Mouse (Mus musculus) embryonic facial prominence, embryonic 14.5 days (tissue): ENCODE measurements around the gene Znhit2. TPM values are rescaled to one million over a fixed set of nuclear protein-coding genes. Genes with fewer than 3 reads are reported as not detected.
A peak's percentile ranks its signal among the peaks of the same experiment; 100 is the strongest.

Source experiments
- ATAC-seq: fragments of 200-750 bp; cut with Nextera tagmentation; 2 replicates; pipeline ENCODE4 v1.8.0; 2017; ENCODE audit warnings: low read depth, moderate number of reproducible peaks, moderate TSS enrichment
- DNase-seq: peaks from one replicate; pipeline ENCODE4 v3.0.0-alpha.2; 2015; ENCODE audit warnings: low spot score
- H3K27ac ChIP-seq: fragments of 300-500 bp; sonication (generic); replicated peaks from 2 replicates; pipeline ENCODE4 v1.5.1; 2014; ENCODE audit warnings: low read depth, mild to moderate bottlenecking, low read length, moderate library complexity
- H3K27me3 ChIP-seq: fragments of 300-500 bp; sonication (generic); replicated peaks from 2 replicates; pipeline ENCODE4 v1.6.1; 2014; ENCODE audit warnings: low read length; ENCODE audit not compliant: control insufficient read depth, insufficient read depth
- H3K36me3 ChIP-seq: fragments of 300-500 bp; sonication (generic); 2 replicates; pipeline ENCODE4 v1.6.1; 2014; ENCODE audit warnings: low read length, mixed read lengths; ENCODE audit not compliant: control insufficient read depth, insufficient read depth
- H3K4me1 ChIP-seq: fragments of 300-500 bp; sonication (generic); 2 replicates; pipeline ENCODE4 v1.6.1; 2014; ENCODE audit warnings: antibody characterized with exemption, low read length; ENCODE audit not compliant: control insufficient read depth, insufficient read depth
- H3K4me2 ChIP-seq: fragments of 300-500 bp; sonication (generic); 2 replicates; pipeline ENCODE4 v1.6.1; 2014; ENCODE audit warnings: low read depth, mild to moderate bottlenecking, low read length, moderate library complexity, mixed read lengths
- H3K4me3 ChIP-seq: fragments of 300-500 bp; sonication (generic); 2 replicates; pipeline ENCODE4 v1.5.1; 2014; ENCODE audit warnings: low read depth, mild to moderate bottlenecking, low read length
- H3K9ac ChIP-seq: fragments of 300-500 bp; sonication (generic); 2 replicates; pipeline ENCODE4 v1.6.1; 2014; ENCODE audit warnings: low read depth, mild to moderate bottlenecking, low read length, moderate library complexity, mixed read lengths
- H3K9me3 ChIP-seq: fragments of 300-500 bp; sonication (generic); 2 replicates; pipeline ENCODE4 v1.6.1; 2016; ENCODE audit warnings: low read length; ENCODE audit not compliant: control insufficient read depth
- WGBS: fragments of 180-500 bp; shearing (Covaris S2); extraction: QIAGEN DNeasy Blood & Tissue Kit; methylation state at CpG from one replicate; pipeline ENCODE4 v1.1.7; 2014; 5-methylcytosine and 5-hydroxymethylcytosine counted together
- polyA plus RNA-seq: library from polyadenylated mRNA; unstranded; fragments of >200 nt; fragmentation: Nextera tagmentation; extraction: Ambion mirVana; gene quantifications from 2 replicates; pipeline ENCODE4 v1.2.1, GENCODE M21; 2014

Gene Znhit2
- polyA plus RNA-seq, 1 experiment from 2014 or later, result 33.6 TPM

DNA sequence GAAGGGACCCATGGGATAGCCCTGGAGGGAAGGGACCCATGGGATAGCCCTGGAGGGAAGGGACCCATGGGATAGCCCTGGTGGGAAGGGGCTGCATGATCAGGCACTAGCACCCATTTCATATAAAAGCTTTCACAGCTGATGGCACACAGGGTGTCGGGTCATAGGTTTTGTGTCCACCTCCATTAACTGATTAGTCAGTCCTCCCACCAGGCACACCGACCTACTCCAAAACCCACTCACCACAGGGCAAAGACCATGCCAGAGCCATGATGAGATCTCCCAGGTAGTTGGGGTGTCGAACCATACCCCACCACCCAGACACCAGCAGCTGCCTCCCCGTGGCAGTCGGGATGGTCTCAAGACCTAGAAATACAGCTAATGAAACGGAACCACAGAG lies 2.1 kb downstream of the Znhit2 start:
- ATAC-seq (no peak), DNase-seq (no peak)
- Histone ChIP-seq H3K27me3 (no peaks in the 10 kb centered on the region), H3K9ac (peak overlapping the region; percentile 94; the same call in 1 of the 2 replicates), H3K4me1 (peaks cover 28% of the 10 kb centered on the region), H3K9me3 (no peaks in the 10 kb centered on the region), H3K4me2 (no peak overlapping the region), H3K27ac (no peak overlapping the region), H3K4me3 (no peak overlapping the region), H3K36me3 (peaks cover 14% of the 10 kb centered on the region)
- WGBS, result 97% methylated on average over 5 of the region's 6 CpGs

DNA sequence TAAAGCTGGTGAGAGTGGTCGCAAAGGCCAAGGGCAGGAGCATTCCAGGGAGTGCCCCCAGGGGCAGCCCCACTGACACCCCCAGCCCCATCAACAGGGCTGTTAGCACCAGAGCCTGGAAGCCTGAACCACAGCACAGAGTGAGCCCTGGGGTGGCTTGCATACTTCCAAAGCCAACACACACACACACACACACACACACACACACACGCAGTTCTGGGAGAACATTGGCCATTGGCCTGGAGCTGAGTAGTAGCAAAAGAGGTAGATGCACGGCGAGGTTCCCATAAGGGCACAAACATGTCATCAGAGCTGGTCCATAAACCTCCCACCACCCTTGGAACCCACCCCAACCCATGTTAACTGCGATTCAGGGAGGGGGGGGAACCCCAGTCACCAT lies 5.6 kb downstream of the Znhit2 start:
- H3K27me3 ChIP-seq, result no peaks in the 10 kb centered on the region
- DNase-seq (no peak), ATAC-seq (no peak)
- peak overlapping the region; percentile 44 for H3K4me3 ChIP-seq
- H3K9me3 ChIP-seq, result no peaks in the 10 kb centered on the region
- H3K4me1 ChIP-seq, result peaks cover 23% of the 10 kb centered on the region
- H3K4me2 ChIP-seq, result peak overlapping the region; percentile 92
- H3K9ac ChIP-seq, result peak overlapping the region; percentile 62
- H3K36me3 ChIP-seq, result peaks cover 30% of the 10 kb centered on the region
- 33% methylated on average over 5 of the region's 5 CpGs for WGBS
- H3K27ac ChIP-seq, result peak overlapping the region; percentile 72; the same call in 1 of the 2 replicates

DNA sequence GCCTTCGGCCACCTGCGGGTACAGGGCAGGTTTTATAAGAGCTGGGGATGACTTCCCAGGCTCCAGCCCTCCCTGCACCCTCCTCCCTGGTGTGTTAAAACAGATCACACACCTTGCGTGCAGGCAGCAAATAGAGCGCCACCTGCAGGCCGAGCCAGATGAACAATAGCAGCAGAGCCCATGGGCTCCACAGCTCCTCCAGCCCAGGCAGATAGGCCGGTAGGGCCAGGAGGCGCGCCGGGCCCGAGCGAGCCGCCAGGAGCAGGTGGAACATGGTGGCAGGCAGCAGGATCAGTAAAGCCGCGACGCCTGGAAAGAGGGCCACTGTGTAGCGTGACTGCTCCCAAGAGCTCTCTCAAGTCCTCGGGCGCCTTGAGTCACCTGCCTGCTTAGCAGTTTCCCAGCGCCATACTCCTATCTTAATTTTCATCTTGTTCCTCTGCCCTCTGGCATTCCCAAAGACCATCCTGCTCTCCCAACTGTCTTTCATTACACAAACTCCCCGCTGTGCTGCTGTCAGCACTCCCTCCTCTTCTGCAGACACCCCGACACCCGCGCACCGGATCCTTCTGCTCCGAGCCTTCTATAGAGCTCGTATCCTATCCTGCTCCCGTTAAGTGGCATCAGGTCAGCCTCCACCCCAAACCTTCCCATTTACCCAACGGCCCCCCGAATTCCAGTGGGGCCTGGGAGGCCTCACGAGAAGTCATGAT lies 6.2 kb downstream of the Znhit2 start:
- under 1% methylated on average over 28 of the region's 30 CpGs for WGBS

DNA sequence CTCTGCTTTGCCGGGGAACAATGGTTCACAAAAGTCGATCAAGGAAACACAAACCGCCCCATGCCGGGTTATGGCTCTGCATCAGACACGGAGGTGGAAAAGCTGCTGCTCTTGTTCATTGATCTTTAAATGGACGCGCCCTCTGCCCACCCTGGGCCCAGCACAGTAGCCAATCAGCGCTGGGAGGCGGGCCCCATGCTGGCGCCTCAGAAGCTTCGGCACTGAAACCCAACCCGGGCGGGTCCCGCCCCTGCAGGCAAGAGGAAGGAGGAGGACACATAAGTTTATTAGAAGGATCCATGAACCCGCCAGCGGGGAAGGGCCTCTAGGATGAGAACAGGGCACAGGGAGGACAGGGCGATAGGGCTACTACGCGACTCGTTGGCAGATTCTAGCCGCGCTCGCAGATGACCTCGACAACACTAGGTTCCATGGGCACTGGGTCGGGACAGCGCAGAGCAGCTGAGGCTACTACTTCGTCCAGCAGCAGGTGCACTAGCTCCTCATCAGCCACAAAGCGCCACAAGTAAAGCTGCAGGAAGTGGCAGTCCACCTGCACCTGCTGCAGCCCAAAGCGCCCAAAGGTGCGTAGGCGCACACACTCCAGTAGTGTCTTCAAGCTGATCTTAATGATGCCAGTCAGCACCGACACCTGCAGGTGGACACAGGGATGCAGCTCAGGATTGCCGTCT lies 6.9 kb downstream of the Znhit2 start, which contains the start of gene Tm7sf2:
Gene Tm7sf2, minus strand, starts transcription at position 650 of the 692 bp plus-strand sequence.
- H3K36me3 ChIP-seq, result peaks cover 37% of the 10 kb centered on the region
- peak within 1 kb of the TSS; percentile 92 for H3K4me2 ChIP-seq
- no peaks in the 10 kb centered on the region for H3K9me3 ChIP-seq
- H3K27ac ChIP-seq, result peak within 1 kb of the TSS; percentile 72
- peak within 1 kb of the TSS; percentile 62 for H3K9ac ChIP-seq
- H3K4me1 ChIP-seq, result peaks cover 12% of the 10 kb centered on the region; the same call in 1 of the 2 replicates
- no peaks in the 10 kb centered on the region for H3K27me3 ChIP-seq
- peak within 1 kb of the TSS; percentile 44 for H3K4me3 ChIP-seq
- ATAC-seq, result peak; percentile 94
- 10% methylated on average over 29 of the region's 33 CpGs for WGBS
- DNase-seq, result peak; percentile 96

More for the DNA sequence above, 6.2 kb downstream of the Znhit2 start:
- Histone ChIP-seq H3K4me3 (peak overlapping the region; percentile 44), H3K27me3 (no peaks in the 10 kb centered on the region), H3K36me3 (peaks cover 32% of the 10 kb centered on the region), H3K4me2 (peak overlapping the region; percentile 92), H3K27ac (peak overlapping the region; percentile 72), H3K4me1 (peaks cover 19% of the 10 kb centered on the region), H3K9ac (peak overlapping the region; percentile 62), H3K9me3 (no peaks in the 10 kb centered on the region)
- ATAC-seq (peak; percentile 75), DNase-seq (peak; percentile 89)

DNA sequence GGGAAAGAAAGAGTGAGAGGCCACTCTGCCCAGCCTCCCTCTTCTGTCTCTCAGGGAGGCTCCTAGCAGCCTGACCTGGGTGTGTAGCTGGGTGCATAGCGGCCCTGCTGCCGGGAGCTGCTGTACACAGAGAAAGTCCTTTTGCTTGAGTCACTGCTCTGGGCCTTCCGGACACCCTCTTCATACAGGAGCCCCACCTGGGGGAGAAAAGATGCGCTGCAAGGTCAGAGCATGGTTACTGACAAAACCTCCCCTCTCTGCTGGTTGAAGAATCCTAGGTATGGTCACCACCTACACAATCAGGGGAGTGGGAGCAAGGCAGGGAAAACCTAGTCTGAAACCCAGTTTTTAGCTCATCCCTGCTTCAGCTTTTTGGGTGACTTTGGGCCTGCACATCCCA lies 8.0 kb downstream of the Znhit2 start:
- Histone ChIP-seq H3K9me3 (no peaks in the 10 kb centered on the region), H3K27me3 (no peaks in the 10 kb centered on the region), H3K9ac (no peak overlapping the region), H3K4me3 (no peak overlapping the region), H3K4me1 (peaks cover 12% of the 10 kb centered on the region; the same call in 1 of the 2 replicates), H3K36me3 (peaks cover 47% of the 10 kb centered on the region), H3K4me2 (no peak overlapping the region), H3K27ac (no peak overlapping the region)
- DNase-seq (no peak), ATAC-seq (no peak)
- 71% methylated on average over 4 of the region's 4 CpGs for WGBS

DNA sequence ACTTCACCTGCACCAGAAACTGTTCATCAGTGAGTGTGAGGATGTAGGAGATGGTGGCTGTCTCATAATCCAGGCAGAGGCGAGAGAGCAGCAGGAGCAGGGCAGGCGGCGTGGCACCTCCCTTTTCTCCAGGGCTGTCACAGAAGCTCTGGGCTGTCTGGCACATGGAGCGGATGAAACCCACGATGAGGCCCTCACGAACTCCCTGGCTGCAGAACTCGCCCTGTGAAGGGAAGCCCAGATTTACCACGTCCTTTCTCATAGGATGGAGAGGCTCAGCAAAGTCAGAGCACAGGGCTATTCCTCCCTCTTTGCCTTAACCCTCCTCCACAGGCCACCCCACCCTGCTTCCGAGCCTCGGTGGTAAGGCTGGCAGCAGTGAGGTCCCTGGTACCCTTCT lies 8.9 kb downstream of the Znhit2 start:
- Histone ChIP-seq H3K9ac (no peak overlapping the region), H3K36me3 (peaks cover 51% of the 10 kb centered on the region), H3K27ac (no peak overlapping the region), H3K4me2 (no peak overlapping the region), H3K4me1 (peaks cover 12% of the 10 kb centered on the region; the same call in 1 of the 2 replicates), H3K4me3 (no peak overlapping the region), H3K27me3 (no peaks in the 10 kb centered on the region), H3K9me3 (no peaks in the 10 kb centered on the region)
- no peak for ATAC-seq
- no peak for DNase-seq
- 93% methylated on average over 9 of the region's 10 CpGs for WGBS

DNA sequence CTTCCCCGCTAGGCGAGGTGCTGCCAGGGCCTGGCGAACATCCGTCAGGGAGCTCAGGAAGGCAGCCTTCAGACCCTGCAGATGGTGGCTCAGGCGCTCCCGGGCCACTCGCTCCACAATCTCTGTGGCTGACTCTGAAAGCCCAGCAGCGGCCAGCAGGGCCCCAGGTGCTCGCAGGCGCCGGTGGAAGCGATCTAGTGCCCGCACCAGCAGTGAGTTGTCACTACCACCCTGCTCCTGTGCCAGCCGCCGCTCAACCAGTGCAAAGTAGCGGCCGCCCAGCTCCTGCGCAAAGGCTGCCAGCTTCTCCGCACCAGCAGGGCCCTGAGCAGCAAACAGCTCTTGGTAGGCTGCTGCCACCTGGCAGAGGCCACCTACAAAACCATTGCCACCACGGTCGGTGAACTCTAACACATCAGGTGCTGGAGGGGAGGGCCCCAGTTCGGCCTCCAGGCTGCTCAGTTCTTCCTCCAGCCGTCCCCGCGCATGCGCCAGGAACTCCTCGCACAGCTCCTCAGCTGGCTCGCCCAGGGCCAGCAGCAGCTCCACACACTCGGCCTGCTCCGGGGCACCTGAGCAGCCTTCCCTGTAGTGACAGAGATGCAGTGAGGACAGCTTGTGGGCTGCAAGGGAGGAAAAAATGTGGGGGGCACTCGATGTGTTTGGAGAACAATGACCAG lies 9.7 kb downstream of the Znhit2 start:
- Histone ChIP-seq H3K27ac (no peak overlapping the region), H3K4me1 (peaks cover 12% of the 10 kb centered on the region; the same call in 1 of the 2 replicates), H3K27me3 (no peaks in the 10 kb centered on the region), H3K9me3 (no peaks in the 10 kb centered on the region), H3K4me2 (no peak overlapping the region), H3K9ac (no peak overlapping the region), H3K36me3 (peaks cover 51% of the 10 kb centered on the region), H3K4me3 (no peak overlapping the region)
- WGBS, result 87% methylated on average over 28 of the region's 31 CpGs
- no peak for DNase-seq
- no peak for ATAC-seq

DNA sequence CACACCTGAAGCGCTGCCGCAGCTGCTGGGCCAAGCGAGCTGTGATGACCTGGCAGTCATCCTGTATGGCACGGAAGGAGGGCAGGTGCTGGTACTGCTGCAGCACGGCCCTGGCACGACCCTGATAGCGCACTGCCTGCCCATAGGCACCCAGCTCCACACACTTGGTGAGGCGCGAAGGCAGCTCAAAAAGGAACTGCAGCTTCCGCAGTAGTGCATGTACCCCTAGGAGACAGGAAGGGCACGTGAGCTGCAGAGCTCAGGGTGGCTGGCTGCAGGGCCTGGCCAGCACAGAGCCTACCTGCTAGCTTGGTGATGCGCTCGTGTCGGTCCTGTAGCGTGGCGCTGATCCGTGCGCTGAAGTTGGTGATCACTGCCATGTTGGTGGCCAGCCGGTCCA lies 10.3 kb downstream of the Znhit2 start:
- DNase-seq (no peak), ATAC-seq (no peak)
- Histone ChIP-seq H3K4me3 (no peak overlapping the region), H3K4me2 (no peak overlapping the region), H3K9me3 (no peaks in the 10 kb centered on the region), H3K4me1 (peaks cover 17% of the 10 kb centered on the region; the same call in 1 of the 2 replicates), H3K36me3 (peaks cover 51% of the 10 kb centered on the region), H3K9ac (no peak overlapping the region), H3K27me3 (no peaks in the 10 kb centered on the region), H3K27ac (no peak overlapping the region)
- WGBS, result 94% methylated on average over 19 of the region's 19 CpGs
